Mouse (Mus musculus) layer of hippocampus, postnatal 36 days (tissue): ENCODE data around the gene Arrdc5. TPM values are rescaled to one million over a fixed set of nuclear protein-coding genes. Genes with fewer than 3 reads are reported as not detected.
"Not testable (repeated sequence)": the region's sequence is repeated elsewhere in the genome, so short reads cannot be mapped to it uniquely, and the experiment has no call there.

Experiments used
- DNase-seq, 2 experiments: peaks; one replicate each; pipeline ENCODE4 v3.0.0; 2022
- total RNA-seq, 2 experiments: library from RNA; stranded (reverse); gene quantifications; 2 replicates each; pipeline ENCODE4 v1.2.3; 2021

Arrdc5 gene
- total RNA-seq, 2 experiments from 2014 or later, result not detected

DNA sequence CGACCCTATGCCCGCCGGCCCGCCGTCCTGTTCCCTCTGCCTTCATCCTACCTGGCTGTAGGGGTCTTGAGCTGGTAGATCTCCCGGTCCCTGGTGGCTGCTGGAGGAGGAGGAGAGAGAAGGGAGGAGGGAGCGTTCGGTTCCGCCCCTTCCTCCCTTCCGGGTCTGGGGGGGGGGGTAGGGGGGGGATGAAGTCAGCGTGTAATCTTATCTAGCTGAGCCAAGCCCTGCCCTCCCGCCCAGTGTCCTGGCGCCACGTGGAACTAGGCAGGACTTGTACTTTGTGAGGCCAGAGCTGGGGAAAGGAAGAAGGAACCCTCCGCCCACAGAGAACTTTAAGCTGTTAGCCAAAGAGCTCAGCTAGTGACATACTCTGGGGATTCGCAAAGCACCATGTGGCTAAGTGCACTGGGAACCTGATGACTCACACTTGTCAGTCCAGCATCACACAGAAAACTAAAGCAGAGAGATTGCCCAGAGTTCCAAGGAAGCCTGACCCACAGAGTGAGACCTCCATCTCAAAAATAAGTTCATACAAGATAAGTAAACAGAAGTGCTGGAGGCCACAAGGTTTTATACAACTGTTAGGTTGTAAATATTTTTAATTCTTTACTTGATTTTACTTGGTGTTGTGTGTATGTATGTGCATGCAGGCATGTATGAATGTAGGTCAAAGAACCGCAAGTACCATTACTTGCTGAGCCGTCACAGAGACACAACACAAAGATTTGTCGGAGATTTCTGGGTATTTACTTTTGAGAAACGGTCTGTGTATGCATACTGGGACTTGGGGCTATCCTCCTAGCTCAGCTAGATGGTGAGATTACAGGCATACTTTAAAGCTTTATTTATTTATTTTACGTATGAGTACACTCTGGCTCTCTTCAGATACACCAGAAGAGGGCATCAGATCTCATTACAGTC, 23.2 kb downstream of the Arrdc5 start, which contains the start of gene Ticam1:
Gene Ticam1 (minus strand): TSS at position 144 of the 924 bp plus-strand sequence.
- peak; percentile 74 to 75 for DNase-seq

DNA sequence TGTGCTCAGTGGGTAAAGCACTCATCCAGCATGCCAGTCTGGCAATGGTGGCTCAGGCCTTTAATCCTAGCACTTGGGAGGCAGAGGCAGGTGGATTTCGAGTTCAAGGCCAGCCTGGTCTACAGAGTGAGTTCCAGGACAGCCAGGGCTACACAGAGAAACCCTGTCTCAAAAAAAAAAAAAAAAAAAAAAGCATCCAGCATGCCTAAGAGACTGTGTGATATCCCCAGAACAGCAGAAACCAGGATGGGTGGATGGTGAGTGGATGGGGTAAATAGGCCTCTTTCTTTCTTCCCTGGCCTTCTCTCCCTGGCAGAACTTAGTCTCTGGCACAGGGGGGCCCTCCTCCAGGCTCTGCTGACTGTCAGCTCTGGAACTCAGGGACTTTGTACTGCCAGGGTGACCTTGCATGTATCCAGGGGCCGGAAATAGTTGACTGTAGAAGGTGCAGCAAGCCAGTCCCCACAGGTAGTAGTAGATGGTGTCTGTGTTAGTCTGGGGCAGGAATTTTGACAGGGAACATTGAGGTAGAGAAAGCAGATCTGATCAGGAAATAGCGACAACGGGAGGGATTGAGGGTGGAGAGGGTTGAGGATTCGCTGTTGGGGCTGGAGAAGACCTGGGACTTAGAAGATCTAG, 24.1 kb downstream of the Arrdc5 start:
- no peak for DNase-seq

DNA sequence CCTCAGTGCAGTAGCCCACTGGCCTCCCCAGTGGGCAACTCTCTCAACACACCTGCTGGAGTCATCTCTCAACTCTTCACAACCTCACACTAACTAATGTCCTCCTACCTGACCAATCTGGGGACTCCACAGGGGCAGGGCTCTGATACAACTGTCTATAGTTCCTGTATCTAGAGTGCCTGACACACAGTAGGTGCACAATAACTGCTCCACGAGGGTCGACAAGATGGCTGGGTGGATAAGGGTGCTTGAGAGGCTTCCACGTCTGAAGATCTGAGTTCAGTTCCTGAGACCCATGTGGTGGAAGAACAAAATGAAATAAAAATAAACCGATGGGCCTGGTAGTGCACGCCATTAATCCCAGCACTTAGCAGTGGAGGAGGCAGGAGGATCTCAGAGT, 26.1 kb downstream of the Arrdc5 start:
- no peak for DNase-seq

GRCm38 (mm10) chr17:56273482-56273881, 26.6 kb downstream of the Arrdc5 start:
- no peak for DNase-seq

DNA sequence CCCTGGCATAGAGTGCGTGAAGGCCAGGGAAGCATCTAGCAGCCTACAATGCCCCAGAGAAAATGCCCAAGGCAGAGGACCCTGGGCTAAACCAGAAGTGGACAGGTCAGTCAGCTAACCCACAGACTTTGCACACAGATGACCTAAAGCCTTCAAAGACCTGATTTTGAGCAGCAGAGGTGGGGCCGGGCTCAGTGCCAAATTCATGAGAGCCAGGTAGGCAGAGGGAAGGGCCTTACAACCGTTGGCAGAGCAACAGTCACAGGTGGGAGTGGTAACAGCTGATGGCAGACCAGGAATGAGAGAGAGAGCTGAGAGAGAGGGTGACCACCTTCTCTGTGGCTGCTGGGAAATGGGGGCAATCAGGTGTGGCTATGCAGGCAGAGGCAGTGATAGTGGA, 27.4 kb downstream of the Arrdc5 start:
- no peak for DNase-seq

DNA sequence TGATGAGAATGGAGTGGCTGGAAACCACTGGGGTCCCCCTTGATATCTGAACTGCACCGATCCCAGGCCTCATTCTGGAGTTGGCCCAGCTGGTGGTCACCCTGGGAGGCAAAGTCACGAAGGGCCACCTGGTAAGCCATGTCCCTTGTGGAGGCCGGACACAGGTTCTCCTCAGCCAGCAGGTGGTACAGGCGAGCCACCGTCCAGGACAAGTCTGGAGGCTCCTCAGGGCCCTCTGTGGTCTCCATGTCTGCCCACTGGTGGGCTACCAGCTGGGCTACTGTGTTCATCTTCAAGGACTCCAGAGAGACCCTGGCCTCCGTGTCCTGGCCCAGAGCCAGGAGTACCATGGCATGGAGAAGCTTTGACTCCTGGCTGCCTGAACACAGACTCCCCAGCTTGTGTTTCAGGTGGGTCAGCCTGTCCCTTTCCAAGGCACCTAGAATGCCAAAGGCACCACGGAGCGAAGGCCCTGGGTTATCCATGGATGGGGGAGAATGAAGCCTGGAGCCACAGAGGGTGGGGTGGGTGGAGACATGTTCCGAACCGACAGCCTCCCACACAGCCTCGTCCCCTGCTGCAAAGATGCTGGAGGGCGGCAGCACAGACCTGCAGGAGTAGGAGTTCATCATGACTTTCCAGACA, 28.4 kb downstream of the Arrdc5 start:
- DNase-seq, result no peak

- no peak for DNase-seq
These were observed 30.3 kb downstream of the Arrdc5 start for GRCm38 (mm10) chr17:56269741-56270140.

DNA sequence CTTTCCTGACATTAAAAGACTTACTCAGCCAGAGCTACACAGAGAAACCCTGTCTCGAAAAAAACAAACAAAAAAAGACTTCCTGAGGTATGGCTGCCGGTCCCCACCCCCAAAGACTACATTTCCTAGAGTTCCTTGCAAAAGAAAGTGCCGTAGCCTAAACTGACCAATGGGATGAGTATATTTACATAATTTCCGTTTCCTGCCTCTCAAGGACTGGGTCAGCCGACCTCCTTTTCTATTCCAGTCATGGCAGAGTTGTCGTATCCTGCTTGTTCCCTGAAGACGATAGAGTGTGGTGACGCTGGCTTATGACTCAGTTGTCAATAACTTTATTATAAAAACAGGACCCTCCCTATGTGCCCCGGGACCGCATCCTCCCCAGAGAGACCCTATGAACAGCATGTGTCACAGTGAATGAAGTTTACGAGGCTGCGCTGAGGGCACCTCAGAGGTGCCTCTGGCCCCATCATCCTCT, 30.9 kb downstream of the Arrdc5 start:
- DNase-seq, result peak in 1 of 2 experiments; percentile 50

DNA sequence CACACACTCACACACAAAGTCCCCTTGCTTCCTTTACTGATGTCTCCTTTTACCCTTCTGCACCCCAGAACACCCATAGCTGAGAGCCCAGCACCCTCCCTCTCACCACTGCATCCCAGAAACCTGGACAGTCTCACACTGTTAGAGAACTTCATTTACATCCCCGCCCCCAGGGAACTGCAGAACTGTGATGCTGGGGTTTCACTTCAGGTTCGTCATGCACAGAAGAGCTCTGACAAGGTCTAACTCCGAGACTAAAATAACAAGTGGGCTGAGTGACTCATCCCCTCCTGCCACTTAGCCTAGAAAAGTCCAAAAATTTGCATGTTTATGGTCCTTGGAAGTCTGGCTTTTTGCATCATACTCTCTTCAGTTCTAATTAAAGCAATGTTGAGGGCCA, 33.8 kb downstream of the Arrdc5 start:
- peak in 1 of 2 experiments; percentile 48 for DNase-seq

DNA sequence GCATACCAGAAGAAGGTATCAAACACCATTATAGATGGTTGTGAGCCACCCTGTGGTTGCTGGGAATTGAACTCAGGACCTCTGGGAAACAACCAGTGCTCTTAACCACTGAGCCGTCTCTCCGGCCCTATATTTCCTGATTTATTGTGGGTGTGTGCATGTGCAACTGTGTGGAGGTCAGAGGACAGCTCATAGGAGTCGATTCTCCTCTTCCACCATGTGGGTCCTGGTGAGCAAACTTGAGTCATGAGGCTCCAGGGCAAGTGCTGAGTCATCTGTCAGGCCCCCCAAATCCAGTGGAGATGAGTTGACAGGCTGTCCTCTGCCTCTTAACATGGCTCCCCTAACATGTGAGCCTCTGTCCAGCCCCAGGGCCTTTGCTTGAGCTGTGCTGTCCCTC, 34.2 kb downstream of the Arrdc5 start:
- DNase-seq, result no peak

- no peak for DNase-seq
These were observed 35.1 kb downstream of the Arrdc5 start for GRCm38 (mm10) chr17:56265011-56265410.

DNA sequence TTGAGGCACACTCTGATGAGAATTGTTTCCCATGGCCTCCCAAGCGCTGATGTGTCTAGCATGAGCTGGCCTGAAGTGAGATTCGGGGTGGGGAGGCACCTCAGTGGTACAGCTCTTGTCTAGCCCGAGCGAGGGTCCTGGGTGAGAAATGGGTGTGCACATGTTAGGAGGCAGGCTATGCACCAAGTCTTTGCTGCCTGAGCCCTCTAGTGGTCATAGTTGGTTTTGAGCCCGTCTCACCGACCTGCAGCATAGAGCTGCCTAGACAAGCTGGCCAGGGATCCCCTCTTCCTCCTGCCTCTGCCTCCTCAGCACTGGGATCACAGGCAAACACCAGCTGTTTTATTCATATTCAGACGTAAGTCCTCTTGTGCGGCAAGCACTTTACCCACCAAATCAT, 36.1 kb downstream of the Arrdc5 start:
- peak; percentile 68 to 75 for DNase-seq

DNA sequence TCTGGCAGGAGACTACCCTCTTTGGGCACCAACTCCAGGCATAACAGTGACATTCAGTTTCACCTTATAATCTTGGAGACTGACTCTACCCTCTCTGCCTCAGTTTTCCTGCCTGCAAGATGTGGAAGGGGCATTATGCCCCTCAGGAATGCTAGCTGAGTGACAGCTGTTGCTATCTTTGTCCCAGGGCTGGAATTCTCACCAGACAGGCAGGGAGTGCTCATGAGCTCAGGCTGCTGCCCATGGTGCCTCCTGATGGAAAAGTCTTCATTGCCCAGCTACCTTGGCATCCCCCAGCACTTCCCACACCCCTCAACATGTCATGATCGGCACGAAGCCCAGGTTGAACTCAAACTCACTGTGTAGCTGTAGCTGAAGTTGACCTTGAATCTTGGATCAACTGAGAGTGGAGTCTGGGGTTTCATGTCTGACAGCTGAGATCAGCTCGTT, 37.4 kb downstream of the Arrdc5 start:
- DNase-seq, result no peak

GRCm38 (mm10) chr17:56261166-56261565, 38.9 kb downstream of the Arrdc5 start:
- DNase-seq, result no peak

DNA sequence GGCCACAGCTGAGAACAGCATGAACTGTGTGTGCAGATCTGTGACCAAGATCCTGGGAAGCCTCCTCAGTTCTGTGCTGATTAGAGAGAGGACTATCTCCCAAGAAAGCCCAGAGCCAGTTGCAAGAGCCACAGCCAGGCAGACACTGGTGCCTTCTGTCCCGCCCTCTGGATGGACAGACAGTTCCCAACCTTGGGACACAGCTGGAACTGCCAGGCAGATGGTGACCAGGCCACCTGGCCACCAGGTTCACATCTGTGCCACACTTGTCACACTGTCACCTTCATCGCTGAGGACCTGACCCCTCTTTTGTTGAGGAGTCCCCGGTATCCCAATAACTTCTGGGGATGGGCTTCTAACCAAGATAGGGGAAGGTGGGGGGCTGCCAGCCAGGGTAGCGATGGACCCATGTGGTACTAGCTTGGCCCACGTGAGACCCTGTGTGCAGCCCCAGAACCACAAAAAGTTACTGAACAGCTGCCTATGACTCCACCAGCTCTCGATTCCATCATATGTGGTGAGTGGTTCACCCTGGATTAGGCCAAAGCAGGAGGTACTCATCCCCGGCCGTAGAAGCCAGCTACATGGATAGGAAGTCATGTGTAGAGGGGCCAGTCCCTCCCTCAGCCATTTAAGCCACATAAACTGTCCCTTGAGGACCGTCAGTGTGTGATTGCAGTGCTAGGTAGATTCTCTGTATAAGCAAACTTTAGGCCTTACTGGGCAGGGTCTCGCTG, 40.6 kb downstream of the Arrdc5 start:
- DNase-seq, result no peak

DNA sequence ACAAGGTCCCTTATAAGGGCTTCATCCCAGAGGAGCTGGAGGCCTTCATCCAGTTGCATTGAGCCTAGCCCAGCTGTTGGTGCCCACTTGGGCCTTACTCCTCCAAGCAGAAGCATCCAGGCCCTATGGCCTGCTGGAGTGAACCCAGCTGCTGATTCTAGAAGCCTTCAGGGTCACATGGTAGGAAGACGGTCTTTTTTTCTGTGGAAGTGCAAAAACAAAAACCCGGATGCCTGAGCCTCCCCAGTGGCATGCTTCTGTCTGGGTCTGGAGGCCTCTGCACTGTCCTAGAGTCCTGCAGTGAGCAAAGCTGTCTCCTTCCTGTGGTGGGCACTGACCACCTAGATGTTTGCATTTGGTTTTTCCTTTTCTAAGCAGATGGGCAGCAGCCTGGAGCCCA, 41.3 kb downstream of the Arrdc5 start:
- not testable (repeated sequence) for DNase-seq

- not testable (repeated sequence) for DNase-seq
These were observed 41.8 kb downstream of the Arrdc5 start for GRCm38 (mm10) chr17:56258269-56258668.

GRCm38 (mm10) chr17:56257181-56257894, 42.7 kb downstream of the Arrdc5 start:
- DNase-seq, result peak in 1 of 2 experiments; percentile 52

- peak; percentile 94 for DNase-seq
These were observed 43.7 kb downstream of the Arrdc5 start, which contains the start of gene Fem1a for GRCm38 (mm10) chr17:56256239-56256881. Gene Fem1a, plus strand, starts transcription at chr17:56256810.

GRCm38 (mm10) chr17:56255863-56256238, 44.2 kb downstream of the Arrdc5 start:
- DNase-seq, result peak; percentile 97 to 98

- DNase-seq, result peak; percentile 47 to 66
These were observed 44.7 kb downstream of the Arrdc5 start for GRCm38 (mm10) chr17:56255429-56255828.
